Mouse (Mus musculus): ENCODE measurements around the gene Ddx10.
A peak's percentile ranks its signal among the peaks of the same experiment; 100 is the strongest.
"Not testable (repeated sequence)": the region's sequence is repeated elsewhere in the genome, so short reads cannot be mapped to it uniquely, and the experiment has no call there.

Gene Ddx10

DNA sequence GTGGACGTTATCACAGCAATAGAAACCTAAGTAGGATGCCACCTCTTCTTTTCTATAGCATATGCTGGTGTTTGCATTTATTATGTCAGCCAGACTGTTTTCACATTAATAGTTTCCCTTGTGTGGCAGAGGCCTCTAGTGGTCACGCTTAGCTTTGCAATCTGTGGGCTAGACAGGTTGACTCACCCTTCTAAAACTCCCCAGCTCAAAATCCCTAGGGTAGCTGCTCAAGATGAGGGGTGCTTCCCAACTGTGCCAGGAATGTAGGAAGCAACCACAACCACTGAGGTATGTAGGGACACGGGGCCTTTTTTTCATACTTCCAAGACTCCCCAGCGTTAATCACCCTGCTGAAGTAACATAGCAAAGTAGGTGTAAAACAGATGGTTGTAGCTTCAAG is 103.6 kb downstream of the Ddx10 start:
- DNase-seq (ENCODE audit: low spot score in 2 of 2) = peak in 1 of 2 experiments; percentile 4

DNA sequence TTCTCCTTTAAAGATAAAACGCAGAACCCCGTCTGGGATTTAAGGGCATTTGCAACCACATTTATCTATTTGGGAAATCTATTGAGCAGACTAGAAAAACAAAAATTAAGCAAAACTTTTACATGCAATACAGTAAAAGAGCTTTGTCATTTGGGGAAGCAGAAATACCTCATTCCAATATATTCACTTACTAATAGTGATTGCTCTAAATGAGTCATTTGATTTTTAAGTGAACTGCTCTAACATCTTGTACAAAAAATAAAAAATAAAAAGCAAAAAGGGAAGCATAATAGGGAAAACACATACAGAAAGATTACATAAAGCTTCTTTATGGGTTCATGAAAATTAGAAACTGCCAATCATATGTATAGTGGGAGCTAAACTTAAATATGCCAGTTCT is 104.3 kb downstream of the Ddx10 start:
- no peak for DNase-seq (ENCODE audit: low spot score in 2 of 2)

DNA sequence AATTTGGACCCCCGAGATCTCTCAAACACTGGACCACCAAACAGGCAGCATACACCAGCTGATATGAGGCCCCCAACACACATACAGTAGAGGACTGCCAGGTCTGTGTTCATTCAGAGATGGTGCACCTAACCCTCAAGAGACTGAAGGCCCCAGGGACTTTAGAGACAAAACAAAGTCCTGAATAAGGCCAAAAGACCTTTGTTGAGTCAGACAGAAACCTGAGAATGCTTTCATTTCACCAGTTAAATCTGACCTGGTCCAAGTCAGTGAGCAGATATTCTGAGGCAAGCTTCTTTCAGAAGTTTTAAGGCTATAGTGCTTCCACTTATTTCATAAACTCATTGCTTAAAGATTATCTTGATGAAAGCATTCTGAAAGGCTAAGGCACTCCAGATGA is 105.4 kb downstream of the Ddx10 start:
- not testable (repeated sequence) for DNase-seq (ENCODE audit: low spot score in 2 of 2)

DNA sequence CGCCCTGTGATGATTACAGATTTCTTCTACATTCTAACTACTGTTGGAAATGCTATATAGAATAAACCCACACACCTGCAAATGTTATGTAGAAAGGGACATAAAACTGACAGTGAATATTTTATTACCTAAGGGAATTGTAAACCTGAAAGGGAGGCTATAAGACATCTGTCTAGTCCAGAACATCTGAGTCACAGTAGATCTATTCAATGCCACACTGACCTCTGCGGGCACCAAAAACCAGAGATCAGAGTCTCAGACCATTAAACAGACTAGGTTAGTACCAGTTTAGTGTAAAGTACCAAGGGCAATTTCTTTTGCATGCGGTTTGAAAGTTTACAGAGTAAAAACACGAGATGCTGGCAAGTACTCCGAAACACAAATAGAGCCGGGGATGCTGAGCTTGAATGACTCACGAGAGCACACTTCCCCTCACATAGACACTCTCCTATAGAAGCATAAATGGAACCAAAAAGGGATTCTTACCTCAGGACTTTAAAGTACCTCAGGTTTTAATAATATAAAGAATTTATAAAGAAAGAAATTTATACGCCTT is 107.2 kb downstream of the Ddx10 start:
- no peak for DNase-seq (ENCODE audit: low spot score in 2 of 2)

DNA sequence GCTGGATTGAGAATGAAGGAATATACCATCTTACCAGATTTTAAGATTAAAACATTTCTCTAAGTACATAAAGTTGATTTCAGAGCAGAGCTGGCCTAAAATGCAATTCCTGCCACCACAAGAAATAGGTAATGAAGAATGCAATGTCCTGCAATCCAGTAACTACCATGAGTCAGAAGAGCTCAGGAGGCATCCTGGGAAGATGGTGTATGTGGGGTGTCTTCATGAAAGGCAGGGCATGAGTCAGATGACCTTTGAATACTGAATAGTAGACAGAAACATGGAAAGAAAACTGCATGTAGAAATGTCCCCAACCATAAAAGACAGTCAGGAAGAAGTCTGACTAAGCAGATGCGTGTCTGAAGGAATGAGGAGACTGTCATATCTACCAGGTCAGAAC is 115.0 kb downstream of the Ddx10 start:
- DNase-seq (ENCODE audit: low spot score in 2 of 2) = no peak

DNA sequence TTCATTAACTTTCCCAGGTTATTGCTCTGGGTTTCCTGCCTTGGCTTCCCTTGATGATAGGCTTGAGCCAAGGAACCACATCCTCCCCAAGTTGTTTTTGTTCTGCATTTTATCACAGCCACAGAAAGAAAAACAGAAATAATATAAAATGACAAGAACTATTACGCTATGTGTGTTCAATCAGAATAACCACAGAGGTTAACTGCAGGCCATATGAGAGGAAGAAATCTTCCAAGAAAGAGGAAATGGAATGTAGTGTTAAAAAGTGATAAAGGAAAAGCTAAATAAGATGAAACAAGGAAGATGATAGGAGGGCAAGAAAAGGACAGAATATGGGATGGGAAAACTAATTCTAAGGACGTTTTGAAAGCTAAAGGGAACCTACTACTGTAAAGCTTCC is 117.4 kb downstream of the Ddx10 start:
- DNase-seq (ENCODE audit: low spot score in 2 of 2) = no peak

DNA sequence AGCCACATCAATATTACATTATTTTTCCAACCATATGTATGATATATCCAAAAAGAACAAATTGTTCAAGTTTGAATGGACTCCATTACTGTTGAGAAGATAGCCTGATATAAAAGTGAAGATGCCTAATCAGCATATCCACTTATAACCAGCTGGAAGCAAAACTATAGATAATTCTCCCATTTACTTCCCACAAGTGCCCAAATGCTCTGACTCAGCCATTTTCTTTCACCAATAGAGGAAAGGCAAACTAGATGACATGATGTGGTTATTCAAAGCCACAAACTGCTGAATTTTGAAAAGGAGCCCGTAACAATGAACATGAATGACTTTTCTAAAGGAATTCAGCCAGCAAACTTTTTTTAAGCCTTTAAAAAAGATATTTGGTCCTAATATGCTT is 146.8 kb downstream of the Ddx10 start:
- no peak for DNase-seq (ENCODE audit: low spot score in 2 of 2)

DNA sequence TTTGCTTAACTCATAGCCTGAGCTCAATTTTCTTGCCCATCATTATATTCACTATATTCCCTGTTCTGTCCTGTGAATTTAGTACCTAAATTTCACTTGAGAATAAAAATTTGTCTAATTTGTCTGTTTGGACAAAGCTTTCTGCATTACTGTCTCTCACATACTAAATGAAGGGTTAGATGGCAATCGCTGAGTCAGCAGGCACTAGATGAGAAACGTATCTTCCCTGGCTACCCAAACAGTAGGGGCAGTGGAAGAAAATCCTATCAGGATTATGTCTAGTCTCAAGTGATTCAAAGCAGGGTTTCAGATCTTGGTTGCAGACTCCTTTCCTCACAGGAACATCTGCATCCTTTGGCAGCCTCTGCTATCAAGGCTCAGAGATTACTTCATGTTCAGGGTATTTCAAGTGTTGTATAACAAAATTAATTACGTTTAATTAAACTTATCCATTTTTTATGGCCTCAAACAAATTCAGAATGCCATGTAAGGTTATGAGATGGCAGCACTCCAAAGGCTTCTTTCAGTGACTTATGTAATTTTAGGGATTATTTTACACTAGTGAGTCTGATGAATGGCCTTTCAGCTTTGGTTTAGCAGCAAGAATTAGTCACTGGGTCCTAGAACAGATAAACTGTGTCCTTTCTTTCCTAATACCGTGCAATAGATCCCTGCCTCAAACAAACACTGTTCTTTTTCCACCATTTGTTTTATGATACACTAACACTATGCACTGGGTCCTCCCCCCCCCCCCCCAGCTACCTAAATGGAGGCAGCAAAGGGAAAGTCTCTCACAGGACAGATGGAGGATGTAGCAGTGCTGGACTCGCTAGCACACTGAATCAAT is 152.3 kb downstream of the Ddx10 start:
- no peak for DNase-seq (ENCODE audit: low spot score in 2 of 2)

DNA sequence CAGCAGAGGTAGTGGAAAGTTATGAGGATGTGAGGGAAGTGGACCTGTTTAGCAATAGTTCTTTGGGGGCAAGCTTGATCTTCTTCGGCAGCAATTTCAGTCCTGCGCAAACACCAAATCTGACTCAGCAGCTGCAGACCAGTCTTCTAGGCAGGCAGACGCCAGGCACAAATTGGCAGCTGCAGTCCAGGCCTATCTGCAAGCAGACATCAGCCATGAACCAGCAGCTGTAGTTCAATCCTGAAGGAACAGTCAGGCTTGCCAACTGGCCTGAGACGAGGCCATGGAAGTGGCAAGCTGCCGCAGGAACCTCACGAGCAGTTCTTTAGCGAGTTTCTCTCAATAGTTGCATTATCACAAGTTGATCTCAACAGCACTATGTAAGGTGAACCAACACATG is 153.3 kb downstream of the Ddx10 start:
- DNase-seq (ENCODE audit: low spot score in 2 of 2) = no peak

DNA sequence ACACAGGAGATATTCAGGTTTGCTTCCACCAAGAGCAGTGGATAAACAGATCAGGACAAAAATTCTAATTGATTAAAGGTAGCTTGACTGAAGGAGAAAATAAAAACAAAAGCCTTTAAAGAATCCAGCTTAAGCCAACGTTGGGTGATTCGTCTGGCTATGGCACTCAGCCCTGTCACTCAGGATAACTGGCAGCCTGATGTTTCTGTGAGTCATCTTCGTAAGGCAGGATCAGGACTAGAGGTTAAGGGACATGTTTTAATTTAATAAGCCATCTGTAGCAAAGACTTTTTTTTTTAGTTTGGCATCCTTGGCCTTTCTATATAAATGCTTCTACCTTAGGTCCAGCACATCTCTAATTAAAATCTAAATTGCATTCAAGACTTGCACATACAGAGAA is 170.2 kb downstream of the Ddx10 start:
- DNase-seq (ENCODE audit: low spot score in 2 of 2) = no peak

DNA sequence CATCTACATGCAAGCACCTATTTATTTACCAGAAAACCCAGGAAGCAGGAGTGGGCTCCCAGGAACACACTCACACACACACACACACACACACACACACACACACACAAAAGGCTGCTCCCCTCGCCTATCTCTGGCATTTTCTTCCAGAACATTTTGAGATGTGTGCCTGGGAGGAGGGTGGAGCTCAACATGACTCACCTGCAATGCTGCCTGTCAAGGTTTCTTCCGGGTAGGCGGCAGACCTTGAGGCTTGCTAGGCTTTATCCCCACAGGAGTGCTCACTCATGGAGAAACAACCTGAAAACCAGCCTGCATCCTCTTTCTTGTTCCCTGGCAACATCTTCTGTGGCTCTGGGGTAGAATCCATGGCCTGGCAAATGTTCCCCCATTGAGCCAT is 171.9 kb downstream of the Ddx10 start:
- no peak for DNase-seq (ENCODE audit: low spot score in 2 of 2)

DNA sequence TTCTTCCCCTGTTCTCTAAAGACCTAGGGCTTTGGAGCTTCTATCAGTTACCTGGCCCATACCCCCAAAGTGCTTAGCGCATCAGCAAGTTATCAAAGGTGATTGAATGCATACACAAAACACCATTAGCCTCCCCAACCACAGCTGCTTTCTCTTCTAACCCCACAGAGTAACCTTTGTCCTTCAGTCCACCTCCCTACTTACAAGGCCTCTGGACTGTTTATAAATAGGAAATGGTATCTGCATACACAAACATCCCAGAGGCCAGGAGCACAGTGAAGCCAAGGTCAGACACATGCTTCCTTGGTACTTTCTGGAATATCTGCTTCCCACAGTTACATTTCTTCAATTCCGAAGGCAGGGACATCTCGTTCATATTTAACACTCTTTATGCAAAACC is 173.4 kb downstream of the Ddx10 start:
- no peak for DNase-seq (ENCODE audit: low spot score in 2 of 2)

DNA sequence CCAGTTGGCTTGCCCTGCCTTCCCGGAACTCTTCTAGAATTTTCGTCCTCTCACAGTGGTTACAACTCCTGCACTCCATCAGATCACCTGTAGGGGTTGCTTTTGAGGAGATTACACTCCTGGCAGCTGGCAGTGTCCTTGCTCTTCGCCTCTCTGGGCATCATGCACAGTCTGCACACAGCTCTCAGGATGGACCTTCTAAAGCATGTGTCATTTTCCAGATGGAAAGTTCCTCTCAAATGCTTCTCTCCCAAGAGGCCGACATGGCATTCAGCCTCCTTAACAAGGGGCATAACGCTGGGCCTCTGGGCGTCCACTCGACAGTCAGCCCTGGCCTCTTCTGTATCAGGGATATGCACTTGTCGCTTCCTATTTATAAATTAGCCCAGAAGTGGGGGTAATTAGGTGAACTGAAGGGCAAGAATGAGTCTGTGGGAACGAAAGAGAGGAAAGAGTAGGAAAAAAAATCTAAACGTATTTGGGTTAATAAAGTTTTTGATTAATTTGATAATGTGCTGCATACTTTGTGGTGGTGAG is 174.2 kb downstream of the Ddx10 start:
- DNase-seq (ENCODE audit: low spot score in 2 of 2) = no peak

DNA sequence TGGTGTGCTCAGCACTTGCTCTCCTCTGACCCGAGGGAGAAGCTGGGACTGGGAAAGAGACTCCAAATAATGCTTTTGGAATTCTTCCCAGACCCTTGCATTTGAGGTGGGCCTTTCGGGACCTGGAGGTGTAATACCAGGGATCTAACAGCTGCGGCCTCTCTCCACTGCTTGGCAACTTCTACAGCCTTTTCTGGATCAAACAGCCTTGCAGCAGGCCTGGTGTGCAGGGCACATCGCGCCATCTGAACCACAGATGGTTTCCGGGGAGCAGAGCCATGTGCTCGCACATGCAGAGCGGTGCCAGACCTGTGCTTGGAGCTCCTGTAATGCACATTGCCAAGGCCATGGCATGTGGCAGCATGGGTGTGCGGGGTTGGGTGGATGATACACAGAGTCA is 175.8 kb downstream of the Ddx10 start:
- no peak for DNase-seq (ENCODE audit: low spot score in 2 of 2)

DNA sequence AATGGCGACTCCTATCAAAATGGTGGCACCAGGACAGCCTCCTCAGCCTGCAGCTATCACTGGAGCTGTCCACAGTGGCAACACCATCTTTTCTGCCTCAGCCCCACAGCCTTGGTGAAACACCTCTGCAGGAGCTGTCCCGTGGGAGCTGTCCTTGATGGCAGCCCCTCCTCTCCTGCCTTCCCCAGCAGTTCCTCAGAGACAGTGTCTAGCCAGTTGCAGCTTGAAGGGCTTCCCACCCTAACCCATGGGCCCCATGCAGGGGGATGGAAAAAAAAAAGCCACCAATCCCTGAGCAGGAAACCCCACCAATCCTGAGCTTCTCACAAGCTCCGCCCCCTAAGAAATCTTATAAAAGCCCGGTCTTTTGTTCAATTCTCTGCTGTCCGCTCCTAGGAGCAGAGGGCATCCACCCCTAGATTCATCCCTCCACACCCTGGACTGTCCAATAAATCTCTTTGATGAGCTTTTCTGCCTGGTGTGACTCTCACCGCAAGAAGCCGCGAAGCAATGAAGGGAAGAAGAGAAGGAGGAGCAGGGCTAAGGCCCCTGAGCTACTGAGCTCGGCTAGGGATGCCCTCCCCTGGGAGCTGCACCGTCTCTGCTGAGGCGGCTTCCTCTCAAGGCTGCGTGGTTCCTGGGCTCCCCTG is 176.9 kb downstream of the Ddx10 start:
- no peak for DNase-seq (ENCODE audit: low spot score in 2 of 2)

DNA sequence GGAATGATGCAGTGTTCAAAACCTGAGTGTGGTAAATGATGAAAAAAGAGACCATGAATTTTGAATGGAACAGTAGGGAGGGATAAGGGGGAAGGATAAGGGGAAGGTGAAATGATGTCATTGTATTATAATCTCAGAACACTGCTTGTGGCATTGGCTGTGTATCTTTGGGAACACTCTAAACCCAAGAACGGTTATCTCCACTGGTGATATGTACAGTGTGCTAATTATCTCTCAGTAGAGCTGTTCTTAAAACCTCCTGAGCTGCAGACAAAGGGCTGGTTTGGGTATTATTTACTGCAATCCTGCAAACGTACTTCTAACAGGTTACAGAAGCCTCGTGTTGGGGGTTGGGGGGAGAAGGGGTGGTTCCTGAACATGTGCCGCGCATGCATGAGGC is 179.7 kb downstream of the Ddx10 start:
- no peak for DNase-seq (ENCODE audit: low spot score in 2 of 2)

DNA sequence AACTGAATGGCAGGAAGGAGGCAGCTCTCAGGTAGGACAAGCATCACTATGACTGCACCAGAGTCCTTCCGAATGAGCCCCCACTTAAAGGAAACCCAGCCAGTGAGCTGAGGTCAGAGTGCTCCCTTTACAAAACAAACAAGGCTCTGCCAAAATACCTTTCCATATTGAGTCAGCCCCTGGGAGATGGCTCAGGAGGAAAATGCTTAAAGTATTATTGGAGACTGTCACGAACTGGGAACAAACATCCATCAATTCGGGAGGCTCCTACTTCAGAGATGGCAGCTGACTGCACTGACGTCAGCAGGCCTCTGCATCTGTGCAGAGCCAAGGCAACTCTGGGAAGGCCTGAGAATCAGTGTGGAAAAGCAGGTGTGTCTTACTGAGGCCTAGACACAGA is 181.4 kb downstream of the Ddx10 start:
- no peak for DNase-seq (ENCODE audit: low spot score in 2 of 2)

DNA sequence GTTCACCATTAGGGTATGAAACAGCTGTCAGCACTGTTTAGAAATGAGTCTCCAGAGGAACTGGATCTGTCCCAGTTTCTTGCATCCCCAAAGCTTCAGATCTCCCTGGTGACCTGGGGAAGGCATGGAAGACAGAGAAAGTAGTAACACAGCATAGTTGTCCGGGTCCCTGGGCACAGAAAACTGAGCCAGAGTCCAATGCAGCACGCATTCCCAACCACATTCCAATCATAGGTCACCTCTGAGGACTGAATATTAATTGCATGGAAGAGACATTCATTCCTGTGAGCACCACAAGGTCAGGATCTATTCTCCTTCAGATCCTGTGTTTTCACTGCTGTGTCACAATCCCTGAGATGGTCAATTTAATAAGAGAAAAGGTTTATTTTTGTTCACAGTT is 182.8 kb downstream of the Ddx10 start:
- no peak for DNase-seq (ENCODE audit: low spot score in 2 of 2)

DNA sequence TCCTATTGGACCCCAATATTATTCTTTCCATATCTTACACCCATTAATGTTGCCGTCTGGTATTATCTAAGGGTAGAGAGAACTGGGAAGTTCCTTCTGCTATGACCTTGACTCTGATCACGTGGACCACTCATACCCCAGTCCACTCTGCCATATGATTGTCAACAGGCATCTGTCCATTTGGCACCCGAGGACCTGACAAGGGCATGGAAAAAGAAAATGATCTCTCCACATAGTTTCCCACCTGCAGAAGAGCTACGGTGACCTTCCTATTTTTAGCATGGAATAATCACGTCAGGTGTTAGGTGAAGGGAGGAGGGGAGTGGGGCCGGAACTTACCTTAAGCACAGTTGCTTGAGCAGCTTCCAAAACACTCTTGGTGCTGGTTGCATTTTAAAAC is 183.3 kb downstream of the Ddx10 start:
- no peak for DNase-seq (ENCODE audit: low spot score in 2 of 2)

DNA sequence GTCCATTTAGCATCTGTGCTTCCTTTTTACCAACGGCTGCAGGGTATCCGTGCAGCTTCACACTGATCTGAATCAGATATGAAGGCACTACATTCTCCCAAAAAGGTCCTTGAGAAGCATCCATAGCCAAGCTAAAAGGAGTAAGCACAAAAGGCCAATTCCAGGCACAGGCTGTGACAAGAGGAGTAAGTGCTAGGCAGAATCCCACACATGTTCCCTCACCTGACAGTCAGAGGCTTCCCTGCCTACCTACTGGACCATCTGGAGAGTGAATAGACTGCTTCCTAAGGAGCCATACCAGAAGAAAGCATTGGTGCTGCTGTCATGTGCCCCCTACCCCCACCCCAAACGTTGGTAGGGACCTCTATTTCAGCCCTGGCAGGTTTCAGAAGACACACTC is 192.5 kb downstream of the Ddx10 start:
- no peak for DNase-seq (ENCODE audit: low spot score in 2 of 2)
